Mouse (Mus musculus) midbrain, embryonic 14.5 days (tissue): ENCODE measurements at regions not wholly inside any gene's neighbourhood (a gene's known extent, or its start where the extent isn't known, plus 50 kb on each side); places are given as distances from the start of the nearest gene placed in this dataset.

Experiments used
- ATAC-seq: fragments of 200-750 bp; cut with Nextera tagmentation; 2 replicates; pipeline ENCODE4 v1.8.0; 2017; ENCODE audit warnings: moderate number of reproducible peaks, moderate library complexity; ENCODE audit not compliant: low FRiP score, low TSS enrichment
- DNase-seq: peaks from one replicate; pipeline ENCODE4 v3.0.0-alpha.2; 2015
- H3K27ac ChIP-seq: fragments of 300-500 bp; sonication (generic); replicated peaks from 2 replicates; pipeline ENCODE4 v1.5.1; 2014; ENCODE audit warnings: mild to moderate bottlenecking, low read depth, low read length, moderate library complexity
- H3K27me3 ChIP-seq: fragments of 300-500 bp; sonication (generic); 2 replicates; pipeline ENCODE4 v1.6.1; 2014; ENCODE audit warnings: low read length, control low read depth, mixed read lengths; ENCODE audit not compliant: control insufficient read depth, insufficient read depth
- H3K36me3 ChIP-seq: fragments of 300-500 bp; sonication (generic); 2 replicates; pipeline ENCODE4 v1.6.1; 2014; ENCODE audit warnings: low read length, control low read depth; ENCODE audit not compliant: control insufficient read depth, insufficient read depth
- H3K4me1 ChIP-seq: fragments of 300-500 bp; sonication (generic); 2 replicates; pipeline ENCODE4 v1.6.1; 2014; ENCODE audit warnings: mild to moderate bottlenecking, antibody characterized with exemption, low read length, control low read depth; ENCODE audit not compliant: control insufficient read depth, insufficient read depth
- H3K4me2 ChIP-seq: fragments of 300-500 bp; sonication (generic); 2 replicates; pipeline ENCODE4 v1.6.1; 2014; ENCODE audit warnings: mild to moderate bottlenecking, low read length, moderate library complexity
- H3K4me3 ChIP-seq: fragments of 300-500 bp; sonication (generic); replicated peaks from 2 replicates; pipeline ENCODE4 v1.5.1; 2014; ENCODE audit warnings: low read depth, low read length
- H3K9ac ChIP-seq: fragments of 300-500 bp; sonication (generic); replicated peaks from 2 replicates; pipeline ENCODE4 v1.6.1; 2014; ENCODE audit warnings: mild to moderate bottlenecking, low read length, moderate library complexity
- H3K9me3 ChIP-seq: fragments of 300-500 bp; sonication (generic); 2 replicates; pipeline ENCODE4 v1.6.1; 2016; ENCODE audit warnings: low read length, control low read depth, mixed read lengths; ENCODE audit not compliant: control insufficient read depth
- WGBS: fragments of 180-500 bp; shearing (Covaris S2); extraction: QIAGEN DNeasy Blood & Tissue Kit; methylation state at CpG from one replicate; pipeline ENCODE4 v1.1.7; 2014; 5-methylcytosine and 5-hydroxymethylcytosine counted together

GRCm38 (mm10) chr7:75360874-75361273, 51.8 kb upstream of the Sv2b start:
- DNase-seq, result no peak
- H3K4me1 ChIP-seq, result no peaks in the 10 kb centered on the region
- no peak overlapping the region for H3K4me2 ChIP-seq
- no peak for ATAC-seq
- H3K27me3 ChIP-seq, result no peaks in the 10 kb centered on the region
- H3K27ac ChIP-seq, result no peak overlapping the region
- WGBS, result 15% methylated on average over 6 of the region's 6 CpGs
- H3K4me3 ChIP-seq, result no peak overlapping the region
- no peaks in the 10 kb centered on the region for H3K9me3 ChIP-seq
- H3K9ac ChIP-seq, result no peak overlapping the region
- no peaks in the 10 kb centered on the region for H3K36me3 ChIP-seq

- Histone ChIP-seq H3K9me3 (no peaks in the 10 kb centered on the region), H3K4me3 (no peak overlapping the region)
- 96% methylated on average over 6 of the region's 6 CpGs for WGBS
Measured at GRCm38 (mm10) chr7:75362541-75362940, 53.5 kb upstream of the Sv2b start.

GRCm38 (mm10) chr7:75365480-75365879, 56.4 kb upstream of the Sv2b start:
- H3K4me1 ChIP-seq, result no peaks in the 10 kb centered on the region
- DNase-seq (no peak), ATAC-seq (no peak)
- H3K4me3 ChIP-seq, result no peak overlapping the region
- no peaks in the 10 kb centered on the region for H3K9me3 ChIP-seq
- H3K4me2 ChIP-seq, result no peak overlapping the region
- no peaks in the 10 kb centered on the region for H3K36me3 ChIP-seq
- WGBS, result 18% methylated on average over 3 of the region's 3 CpGs
- H3K27ac ChIP-seq, result no peak overlapping the region
- H3K9ac ChIP-seq, result no peak overlapping the region
- no peaks in the 10 kb centered on the region for H3K27me3 ChIP-seq

More at GRCm38 (mm10) chr7:75362541-75362940, 53.5 kb upstream of the Sv2b start:
- no peak overlapping the region for H3K9ac ChIP-seq
- H3K27me3 ChIP-seq, result no peaks in the 10 kb centered on the region
- H3K36me3 ChIP-seq, result no peaks in the 10 kb centered on the region
- H3K27ac ChIP-seq, result no peak overlapping the region
- no peak for DNase-seq
- no peak overlapping the region for H3K4me2 ChIP-seq
- ATAC-seq, result no peak
- no peaks in the 10 kb centered on the region for H3K4me1 ChIP-seq

- Histone ChIP-seq H3K9me3 (no peaks in the 10 kb centered on the region), H3K9ac (no peak overlapping the region), H3K27me3 (no peaks in the 10 kb centered on the region), H3K4me2 (no peak overlapping the region), H3K4me1 (no peaks in the 10 kb centered on the region), H3K4me3 (no peak overlapping the region), H3K36me3 (no peaks in the 10 kb centered on the region), H3K27ac (no peak overlapping the region)
- WGBS, result 6% methylated on average over 8 of the region's 8 CpGs
- DNase-seq (peak; percentile 93), ATAC-seq (0 out of 2 replicates have a peak, but pooled peaks have one; percentile 46)
Measured at GRCm38 (mm10) chr7:75366285-75366882, 57.3 kb upstream of the Sv2b start.

GRCm38 (mm10) chr7:75368315-75368714, 59.3 kb upstream of the Sv2b start:
- 83% methylated on average over 9 of the region's 9 CpGs for WGBS
- H3K27ac ChIP-seq, result no peak overlapping the region
- no peaks in the 10 kb centered on the region for H3K9me3 ChIP-seq
- no peak overlapping the region for H3K4me2 ChIP-seq
- no peaks in the 10 kb centered on the region for H3K4me1 ChIP-seq
- no peak overlapping the region for H3K9ac ChIP-seq
- H3K36me3 ChIP-seq, result no peaks in the 10 kb centered on the region
- no peaks in the 10 kb centered on the region for H3K27me3 ChIP-seq
- DNase-seq, result no peak
- ATAC-seq, result no peak
- H3K4me3 ChIP-seq, result no peak overlapping the region

GRCm38 (mm10) chr7:75369366-75369765, 60.3 kb upstream of the Sv2b start:
- Histone ChIP-seq H3K36me3 (no peaks in the 10 kb centered on the region), H3K4me2 (no peak overlapping the region), H3K27me3 (no peaks in the 10 kb centered on the region), H3K27ac (no peak overlapping the region), H3K4me3 (no peak overlapping the region), H3K9ac (no peak overlapping the region), H3K4me1 (no peaks in the 10 kb centered on the region), H3K9me3 (no peaks in the 10 kb centered on the region)
- DNase-seq (peak; percentile 15), ATAC-seq (no peak)
- WGBS, result 55% methylated on average over 4 of the region's 4 CpGs

GRCm38 (mm10) chr7:75370595-75371519, 61.8 kb upstream of the Sv2b start:
- Histone ChIP-seq H3K4me2 (no peak overlapping the region), H3K4me1 (no peaks in the 10 kb centered on the region), H3K9me3 (no peaks in the 10 kb centered on the region), H3K27me3 (no peaks in the 10 kb centered on the region), H3K4me3 (no peak overlapping the region), H3K36me3 (no peaks in the 10 kb centered on the region), H3K9ac (no peak overlapping the region), H3K27ac (no peak overlapping the region)
- peak; percentile 90 for DNase-seq
- 55% methylated on average over 12 of the region's 12 CpGs for WGBS
- peak; percentile 63; the same call in 1 of the 2 replicates for ATAC-seq

- no peak overlapping the region for H3K9ac ChIP-seq
- DNase-seq (no peak), ATAC-seq (no peak)
- H3K4me2 ChIP-seq, result no peak overlapping the region
- H3K4me1 ChIP-seq, result no peaks in the 10 kb centered on the region
- no peak overlapping the region for H3K4me3 ChIP-seq
- no peaks in the 10 kb centered on the region for H3K36me3 ChIP-seq
- no peaks in the 10 kb centered on the region for H3K27me3 ChIP-seq
- no peak overlapping the region for H3K27ac ChIP-seq
- H3K9me3 ChIP-seq, result no peaks in the 10 kb centered on the region
Measured at GRCm38 (mm10) chr7:75371520-75371876, 62.4 kb upstream of the Sv2b start.

- WGBS, result 59% methylated on average over 6 of the region's 6 CpGs
- no peak overlapping the region for H3K27ac ChIP-seq
- no peak for DNase-seq
- H3K9me3 ChIP-seq, result no peaks in the 10 kb centered on the region
- ATAC-seq, result no peak
- no peaks in the 10 kb centered on the region for H3K36me3 ChIP-seq
- H3K9ac ChIP-seq, result no peak overlapping the region
- H3K4me1 ChIP-seq, result no peaks in the 10 kb centered on the region
- H3K4me3 ChIP-seq, result no peak overlapping the region
- H3K4me2 ChIP-seq, result no peak overlapping the region
- H3K27me3 ChIP-seq, result no peaks in the 10 kb centered on the region
Measured at GRCm38 (mm10) chr7:75371991-75372390, 62.9 kb upstream of the Sv2b start.
